Mouse (Mus musculus) fat pad, adult 2 months (tissue): ENCODE measurements around the gene Grin1.

ENCODE experiments used
- DNase-seq: peaks from one replicate; pipeline ENCODE4 v3.0.0-alpha.2; 2011; ENCODE audit warnings: low read depth, low spot score; ENCODE audit errors: extremely low read depth

The Grin1 gene

GRCm38 (mm10) chr2:25318119-25318966 is 644 bp downstream of the Grin1 start:
- DNase-seq, result no peak

GRCm38 (mm10) chr2:25311491-25311891 is 7.5 kb downstream of the Grin1 start:
- no peak for DNase-seq

- DNase-seq, result no peak
Measured at GRCm38 (mm10) chr2:25310969-25311368, 8.0 kb downstream of the Grin1 start.

GRCm38 (mm10) chr2:25310180-25310579 is 8.8 kb downstream of the Grin1 start:
- DNase-seq, result no peak

- no peak for DNase-seq
Measured at GRCm38 (mm10) chr2:25305587-25306359, 13.2 kb downstream of the Grin1 start.

GRCm38 (mm10) chr2:25304657-25305541 is 14.1 kb downstream of the Grin1 start:
- DNase-seq, result no peak

- DNase-seq, result no peak
Measured at GRCm38 (mm10) chr2:25303931-25304656, 14.9 kb downstream of the Grin1 start.

GRCm38 (mm10) chr2:25303452-25303851 is 15.5 kb downstream of the Grin1 start:
- DNase-seq, result no peak

GRCm38 (mm10) chr2:25298046-25298445 is 20.9 kb downstream of the Grin1 start:
- DNase-seq, result no peak

- DNase-seq, result no peak
Measured at GRCm38 (mm10) chr2:25297093-25297492, 21.9 kb downstream of the Grin1 start.

- no peak for DNase-seq
Measured at GRCm38 (mm10) chr2:25293706-25294105, 25.3 kb downstream of the Grin1 start.

GRCm38 (mm10) chr2:25292856-25293255 is 26.1 kb downstream of the Grin1 start:
- DNase-seq, result no peak

GRCm38 (mm10) chr2:25292054-25292544 is 26.9 kb downstream of the Grin1 start:
- DNase-seq, result no peak

- DNase-seq, result no peak
Measured at GRCm38 (mm10) chr2:25291184-25292053, 27.6 kb downstream of the Grin1 start.

- DNase-seq, result no peak
Measured at GRCm38 (mm10) chr2:25290816-25291130, 28.2 kb downstream of the Grin1 start.

- no peak for DNase-seq
Measured at GRCm38 (mm10) chr2:25290101-25290815, 28.7 kb downstream of the Grin1 start.

GRCm38 (mm10) chr2:25289651-25290050 is 29.3 kb downstream of the Grin1 start, which contains the start of gene Lrrc26:
Gene Lrrc26, plus strand, starts transcription at chr2:25289915.
- DNase-seq, result no peak

- DNase-seq, result no peak
Measured at GRCm38 (mm10) chr2:25288734-25289345, 30.1 kb downstream of the Grin1 start.
